Mouse (Mus musculus) cortical plate, adult 2 months (tissue): ENCODE data around the gene Mefv.

Experiments
- CTCF ChIP-seq: fragments of 200-500 bp; IDR thresholded peaks from 2 replicates; pipeline ENCODE4 v1.5.1; 2011; ENCODE audit warnings: mild to moderate bottlenecking, control low read depth, low read length; ENCODE audit not compliant: insufficient read depth; ENCODE audit errors: extremely low read depth
- POLR2A ChIP-seq: fragments of 200-500 bp; IDR thresholded peaks from 2 replicates; pipeline ENCODE4 v1.6.1; 2011; ENCODE audit warnings: mild to moderate bottlenecking, low read length, control low read depth; ENCODE audit not compliant: insufficient read depth; ENCODE audit errors: extremely low read depth

DNA sequence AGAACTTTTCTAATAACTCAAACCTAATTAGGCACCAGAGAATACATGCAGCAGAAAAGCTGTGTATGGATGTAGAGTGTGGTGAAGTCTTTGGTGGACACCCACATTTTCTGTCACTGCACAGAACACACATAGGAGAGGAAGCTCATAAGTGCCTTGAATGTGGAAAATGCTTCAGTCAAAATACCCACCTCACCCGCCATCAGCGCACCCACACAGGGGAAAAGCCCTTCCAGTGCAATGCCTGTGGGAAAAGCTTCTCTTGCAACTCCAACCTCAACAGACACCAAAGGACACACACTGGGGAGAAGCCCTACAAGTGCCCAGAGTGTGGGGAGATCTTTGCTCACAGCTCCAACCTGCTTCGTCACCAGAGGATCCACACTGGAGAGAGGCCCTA is 31.1 kb upstream of the Mefv start:
- no peak for TF ChIP-seq CTCF
- no peak for TF ChIP-seq POLR2A
